Mouse (Mus musculus) forebrain, embryonic 14.5 days (tissue): ENCODE results near the gene Ankrd6. TPM values are rescaled to one million over a fixed set of nuclear protein-coding genes. Genes with fewer than 3 reads are reported as not detected.
"Not testable (repeated sequence)": the region's sequence is repeated elsewhere in the genome, so short reads cannot be mapped to it uniquely, and the experiment has no call there.

Experiments used
- ATAC-seq: fragments of 200-750 bp; cut with Nextera tagmentation; 2 replicates; pipeline ENCODE4 v1.8.0; 2017; ENCODE audit warnings: mild to moderate bottlenecking, moderate library complexity
- DNase-seq: peaks from one replicate; pipeline ENCODE4 v3.0.0-alpha.2; 2015; ENCODE audit warnings: low spot score
- H3K27ac ChIP-seq: fragments of 300-500 bp; sonication (generic); 2 replicates; pipeline ENCODE4 v1.5.1; 2014; ENCODE audit warnings: low read depth, mild to moderate bottlenecking, control low read depth, low read length, moderate library complexity
- H3K27me3 ChIP-seq: fragments of 300-500 bp; sonication (generic); replicated peaks from 2 replicates; pipeline ENCODE4 v1.6.1; 2014; ENCODE audit warnings: low read length, control low read depth, mixed read lengths; ENCODE audit not compliant: control insufficient read depth, insufficient read depth
- H3K36me3 ChIP-seq: fragments of 300-500 bp; sonication (generic); 2 replicates; pipeline ENCODE4 v1.6.1; 2014; ENCODE audit warnings: low read length, control low read depth; ENCODE audit not compliant: control insufficient read depth, insufficient read depth
- H3K4me1 ChIP-seq: fragments of 300-500 bp; sonication (generic); 2 replicates; pipeline ENCODE4 v1.6.1; 2014; ENCODE audit warnings: antibody characterized with exemption, low read length, control low read depth; ENCODE audit not compliant: control insufficient read depth, insufficient read depth
- H3K4me2 ChIP-seq: fragments of 300-500 bp; sonication (generic); 2 replicates; pipeline ENCODE4 v1.6.1; 2014; ENCODE audit warnings: mild to moderate bottlenecking, control low read depth, low read length
- H3K4me3 ChIP-seq: fragments of 300-500 bp; sonication (generic); 2 replicates; pipeline ENCODE4 v1.5.1; 2014; ENCODE audit warnings: low read depth, low read length, control low read depth
- H3K9ac ChIP-seq: fragments of 300-500 bp; sonication (generic); 2 replicates; pipeline ENCODE4 v1.6.1; 2014; ENCODE audit warnings: mild to moderate bottlenecking, low read length, control low read depth, moderate library complexity
- H3K9me3 ChIP-seq: fragments of 300-500 bp; sonication (generic); replicated peaks from 2 replicates; pipeline ENCODE4 v1.6.1; 2016; ENCODE audit warnings: low read length, control low read depth, mixed read lengths; ENCODE audit not compliant: control insufficient read depth
- WGBS: fragments of 180-500 bp; shearing (Covaris S2); extraction: QIAGEN DNeasy Blood & Tissue Kit; methylation state at CpG from one replicate; pipeline ENCODE4 v1.1.7; 2014; 5-methylcytosine and 5-hydroxymethylcytosine counted together
- polyA plus RNA-seq: library from polyadenylated mRNA; unstranded; fragments of >200 nt; fragmentation: Nextera tagmentation; extraction: Ambion mirVana; gene quantifications from 2 replicates; pipeline ENCODE4 v1.2.1, GENCODE M21; 2014

Ankrd6 gene
- polyA plus RNA-seq, 1 experiment from 2014 or later = 32.7 TPM

DNA sequence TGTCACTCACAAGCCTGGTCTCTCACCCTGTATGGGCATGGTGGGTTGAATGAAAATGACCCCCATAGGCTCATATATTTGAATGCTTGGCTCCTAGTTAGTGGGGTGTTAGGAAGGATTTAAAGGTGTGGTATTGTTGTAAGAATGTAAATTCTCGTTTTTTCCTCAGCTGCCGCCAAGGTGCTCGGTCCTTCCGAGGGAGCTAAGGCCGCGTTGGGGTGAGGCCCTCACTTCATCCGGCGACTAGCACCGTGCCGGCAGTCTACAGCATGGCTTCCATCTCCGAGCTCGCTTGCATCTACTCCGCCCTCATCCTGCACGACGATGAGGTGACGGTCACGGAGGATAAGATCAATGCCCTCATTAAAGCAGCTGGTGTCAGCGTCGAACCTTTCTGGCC lies 14.0 kb upstream of the Ankrd6 start:
- DNase-seq, H3K4me2 ChIP-seq, H3K4me3 ChIP-seq, H3K36me3 ChIP-seq, H3K27me3 ChIP-seq, H3K4me1 ChIP-seq, H3K27ac ChIP-seq, H3K9me3 ChIP-seq, H3K9ac ChIP-seq, ATAC-seq: not testable (repeated sequence)
- WGBS = 93% methylated on average over 19 of the region's 19 CpGs

GRCm38 (mm10) chr4:32961394-32961793 lies 10.8 kb upstream of the Ankrd6 start:
- no peak for ATAC-seq
- WGBS = 87% methylated on average over 3 of the region's 3 CpGs

DNA sequence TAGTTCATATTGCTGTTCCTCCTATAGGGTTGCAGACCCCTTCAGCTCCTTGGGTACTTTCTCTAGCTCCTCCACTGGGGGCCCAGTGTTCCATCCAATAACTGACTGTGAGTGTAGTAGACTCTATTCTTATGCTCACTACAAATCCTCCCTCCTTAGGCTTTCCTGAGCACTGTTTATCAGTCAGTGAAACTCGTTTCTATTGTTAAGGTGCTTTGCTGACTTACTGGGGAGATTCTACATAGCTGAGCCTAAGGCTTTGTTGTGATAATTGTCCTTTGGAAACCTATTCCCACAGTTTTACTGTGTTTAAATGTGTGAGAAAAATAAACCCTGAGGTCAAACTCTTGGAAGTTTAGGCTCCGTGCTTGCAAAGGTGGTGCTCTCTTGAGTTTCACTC lies 5.8 kb upstream of the Ankrd6 start:
- no peak overlapping the region for H3K4me2 ChIP-seq
- ATAC-seq (no peak), DNase-seq (no peak)
- 0 out of 2 replicates have a peak, but pooled peaks cover 2% of the 10 kb centered on the region for H3K27me3 ChIP-seq
- H3K27ac ChIP-seq = no peak overlapping the region
- H3K9me3 ChIP-seq = no peaks in the 10 kb centered on the region
- peaks cover 3% of the 10 kb centered on the region; the same call in 1 of the 2 replicates for H3K4me1 ChIP-seq
- no peaks in the 10 kb centered on the region for H3K36me3 ChIP-seq
- H3K9ac ChIP-seq = no peak overlapping the region
- no peak overlapping the region for H3K4me3 ChIP-seq
- WGBS = 27% methylated on average over 2 of the region's 2 CpGs

More at GRCm38 (mm10) chr4:32961394-32961793, 10.8 kb upstream of the Ankrd6 start:
- no peak for DNase-seq
- Histone ChIP-seq H3K4me3 (no peak overlapping the region), H3K9me3 (no peaks in the 10 kb centered on the region), H3K36me3 (no peaks in the 10 kb centered on the region), H3K4me1 (no peaks in the 10 kb centered on the region), H3K4me2 (no peak overlapping the region), H3K27me3 (no peaks in the 10 kb centered on the region), H3K9ac (no peak overlapping the region), H3K27ac (no peak overlapping the region)

- Histone ChIP-seq H3K27me3 (0 out of 2 replicates have a peak, but pooled peaks cover 2% of the 10 kb centered on the region), H3K27ac (no peak overlapping the region), H3K4me1 (peaks cover 5% of the 10 kb centered on the region; the same call in 1 of the 2 replicates), H3K4me2 (no peak overlapping the region), H3K36me3 (no peaks in the 10 kb centered on the region), H3K4me3 (no peak overlapping the region), H3K9ac (no peak overlapping the region), H3K9me3 (no peaks in the 10 kb centered on the region)
- DNase-seq (no peak), ATAC-seq (no peak)
- 32% methylated on average over 7 of the region's 7 CpGs for WGBS
Observed at GRCm38 (mm10) chr4:32952681-32953080, 2.0 kb upstream of the Ankrd6 start.

DNA sequence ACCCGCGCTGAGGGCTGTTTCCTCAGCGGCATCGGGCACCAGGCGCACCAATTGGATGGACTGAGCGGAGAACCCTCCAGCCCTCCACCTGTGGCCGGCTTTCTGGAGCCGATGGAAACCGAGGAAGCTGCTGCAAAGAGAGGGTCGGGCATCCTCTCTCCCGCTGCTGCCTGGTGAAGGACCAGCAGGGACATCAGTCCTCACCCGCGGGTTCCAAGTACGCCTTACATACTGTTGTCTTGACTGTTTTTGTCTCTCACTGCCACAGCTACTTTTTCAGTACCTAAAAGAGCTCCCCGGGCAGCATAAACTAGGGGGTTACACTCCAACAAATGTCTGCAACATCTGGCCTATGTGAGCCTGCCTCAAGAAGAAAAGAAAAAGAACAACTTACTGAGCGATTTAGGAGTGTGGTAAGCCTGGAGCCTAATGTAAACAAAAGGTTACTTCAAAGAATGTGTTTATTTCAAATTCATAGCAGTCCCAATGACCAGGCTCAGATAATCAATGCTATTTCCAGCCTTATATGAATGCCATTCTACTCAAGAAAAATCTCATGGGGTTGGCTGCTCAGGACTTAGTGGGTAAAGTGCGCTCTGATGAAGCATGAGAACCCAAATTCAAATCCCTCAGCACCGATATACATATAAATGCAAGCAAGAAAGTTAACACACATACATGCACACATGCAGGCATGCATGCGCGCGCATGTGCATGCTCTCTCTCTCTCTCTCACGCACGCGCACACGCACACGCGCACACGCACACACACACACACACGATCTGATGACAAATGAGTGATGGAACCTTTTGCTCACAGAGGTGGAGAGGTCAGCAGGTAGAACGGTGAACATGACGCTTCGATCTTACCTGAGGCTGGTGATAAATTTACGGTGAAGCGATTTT lies 647 bp upstream of the Ankrd6 start:
- Histone ChIP-seq H3K27ac (0 out of 2 replicates have a peak overlapping the region, but pooled peaks have one; percentile 14), H3K4me2 (peak overlapping the region; percentile 90), H3K36me3 (no peaks in the 10 kb centered on the region), H3K4me3 (peak overlapping the region; percentile 75), H3K27me3 (0 out of 2 replicates have a peak, but pooled peaks cover 2% of the 10 kb centered on the region), H3K9me3 (no peaks in the 10 kb centered on the region), H3K4me1 (peaks cover 7% of the 10 kb centered on the region; the same call in 1 of the 2 replicates), H3K9ac (peak overlapping the region; percentile 76)
- DNase-seq (peak; percentile 63), ATAC-seq (peak; percentile 66)
- WGBS = 5% methylated on average over 34 of the region's 34 CpGs

DNA sequence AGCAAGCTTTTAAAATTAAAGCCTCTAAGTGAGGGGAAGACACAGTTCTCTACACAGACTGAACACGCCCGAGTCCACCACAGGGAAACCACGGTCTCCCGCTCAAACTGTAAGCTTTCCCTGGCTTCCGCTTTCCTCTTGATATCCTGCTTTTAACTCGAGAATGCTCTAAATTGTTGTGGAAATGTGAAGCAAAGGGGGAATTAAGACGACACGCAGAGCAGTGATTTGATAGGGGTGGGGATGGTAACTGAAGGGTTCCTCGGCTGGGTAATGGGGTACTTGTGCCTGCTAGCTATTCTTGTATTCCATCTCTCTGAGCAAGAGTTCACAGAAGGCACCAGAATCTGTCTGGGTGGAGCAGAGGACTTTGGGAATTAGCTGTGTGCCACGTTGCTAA lies 1.9 kb downstream of the Ankrd6 start:
- Histone ChIP-seq H3K9me3 (no peaks in the 10 kb centered on the region), H3K9ac (no peak overlapping the region), H3K4me1 (peaks cover 7% of the 10 kb centered on the region; the same call in 1 of the 2 replicates), H3K4me2 (peak overlapping the region; percentile 12), H3K27ac (no peak overlapping the region), H3K36me3 (no peaks in the 10 kb centered on the region), H3K27me3 (0 out of 2 replicates have a peak, but pooled peaks cover 2% of the 10 kb centered on the region), H3K4me3 (no peak overlapping the region)
- DNase-seq (no peak), ATAC-seq (no peak)
- WGBS = 50% methylated on average over 10 of the region's 10 CpGs

DNA sequence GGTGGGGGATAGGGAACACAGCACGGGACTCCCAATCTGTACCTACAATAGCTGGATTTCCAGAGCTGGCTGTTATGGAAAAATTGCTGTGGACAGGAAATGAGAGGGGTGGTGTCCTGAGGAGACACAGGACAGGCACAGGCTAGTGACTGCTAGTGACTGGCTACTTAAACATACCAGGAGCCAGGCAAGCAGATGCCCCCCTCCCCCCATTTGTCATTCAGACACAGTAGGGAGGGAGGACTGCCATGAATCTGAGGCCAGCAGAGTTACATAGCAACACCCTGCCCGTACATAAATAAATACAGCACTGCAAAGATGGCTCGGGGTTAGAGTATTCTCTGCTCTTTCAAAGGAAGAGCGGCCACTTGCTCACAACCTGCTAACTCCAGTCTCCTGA lies 3.0 kb downstream of the Ankrd6 start:
- Histone ChIP-seq H3K4me1 (peaks cover 7% of the 10 kb centered on the region; the same call in 1 of the 2 replicates), H3K27me3 (no peaks in the 10 kb centered on the region), H3K4me3 (no peak overlapping the region), H3K4me2 (no peak overlapping the region), H3K9ac (0 out of 2 replicates have a peak overlapping the region, but pooled peaks have one; percentile 25), H3K27ac (no peak overlapping the region), H3K36me3 (no peaks in the 10 kb centered on the region), H3K9me3 (no peaks in the 10 kb centered on the region)
- no peak for ATAC-seq
- WGBS = 42% methylated on average over 4 of the region's 4 CpGs
- peak; percentile 22 for DNase-seq

- 57% methylated on average over 4 of the region's 4 CpGs for WGBS
Observed at GRCm38 (mm10) chr4:32940984-32941383, 9.7 kb downstream of the Ankrd6 start.

GRCm38 (mm10) chr4:32939964-32940363 lies 10.7 kb downstream of the Ankrd6 start:
- Histone ChIP-seq H3K36me3 (no peaks in the 10 kb centered on the region), H3K4me3 (no peak overlapping the region), H3K27me3 (no peaks in the 10 kb centered on the region), H3K27ac (peak overlapping the region; percentile 79), H3K4me2 (no peak overlapping the region), H3K9ac (peak overlapping the region; percentile 32), H3K9me3 (no peaks in the 10 kb centered on the region), H3K4me1 (peaks cover 5% of the 10 kb centered on the region; the same call in 1 of the 2 replicates)
- peak; percentile 77 for DNase-seq
- ATAC-seq = peak; percentile 89
- WGBS = 13% methylated on average over 5 of the region's 5 CpGs

More at GRCm38 (mm10) chr4:32940984-32941383, 9.7 kb downstream of the Ankrd6 start:
- Histone ChIP-seq H3K36me3 (no peaks in the 10 kb centered on the region), H3K9me3 (no peaks in the 10 kb centered on the region), H3K4me3 (no peak overlapping the region), H3K9ac (no peak overlapping the region), H3K27me3 (no peaks in the 10 kb centered on the region), H3K27ac (no peak overlapping the region), H3K4me1 (peaks cover 5% of the 10 kb centered on the region; the same call in 1 of the 2 replicates), H3K4me2 (no peak overlapping the region)
- DNase-seq (no peak), ATAC-seq (no peak)
